Mouse (Mus musculus) CH12.LX (cell line): ENCODE measurements around the gene Itpr2. TPM values are rescaled to one million over a fixed set of nuclear protein-coding genes. Genes with fewer than 3 reads are reported as not detected.

Experiments used
- DNase-seq: peaks from one replicate; pipeline ENCODE4 v3.0.0-alpha.2; 2013; ENCODE audit errors: extremely low read depth
- H3K27ac ChIP-seq: 2 replicates; pipeline ENCODE4 v1.5.1; 2012; ENCODE audit warnings: low read depth, mild to moderate bottlenecking, control low read depth, moderate library complexity; ENCODE audit not compliant: insufficient read depth
- H3K27me3 ChIP-seq: replicated peaks from 2 replicates; pipeline ENCODE3; 2012; ENCODE audit warnings: inconsistent platforms
- H3K36me3 ChIP-seq, 2 experiments: replicated peaks in 1 of 2; 2 replicates each; pipeline versions ENCODE3 to v1.6.1; 2012; ENCODE audit warnings: inconsistent platforms in 1 of 2, low read length in 1 of 2, mild to moderate bottlenecking in 1 of 2, mixed read lengths in 1 of 2, moderate library complexity in 1 of 2; ENCODE audit not compliant: control insufficient read depth in 1 of 2, insufficient read depth in 1 of 2
- H3K4me1 ChIP-seq, 2 experiments: 2 replicates each; pipeline ENCODE4 v1.6.1; 2012; ENCODE audit warnings: inconsistent platforms in 1 of 2, moderate library complexity in 1 of 2; ENCODE audit not compliant: insufficient read depth in 2 of 2, control insufficient read depth in 1 of 2
- H3K4me2 ChIP-seq: 2 replicates; pipeline ENCODE4 v1.6.1; 2012; ENCODE audit warnings: low read depth, mild to moderate bottlenecking, control low read depth; ENCODE audit not compliant: poor library complexity, insufficient read depth, severe bottlenecking
- H3K4me3 ChIP-seq, 3 experiments: fragments of 150-350 bp in 1 of 3; sonication (generic) in 1 of 3; replicated peaks in 1 of 3; 2 replicates each; pipeline versions ENCODE3 to v1.5.1; 2011 to 2012; ENCODE audit warnings: low read depth in 2 of 3, low read length in 2 of 3, mild to moderate bottlenecking in 2 of 3, moderate library complexity in 2 of 3, control low read depth in 1 of 3, improper control_type of control experiment in 1 of 3, inconsistent platforms in 1 of 3, mixed read lengths in 1 of 3; ENCODE audit not compliant: poor library complexity in 1 of 3
- H3K79me2 ChIP-seq: replicated peaks from 2 replicates; pipeline ENCODE4 v1.6.1; 2012; ENCODE audit warnings: mild to moderate bottlenecking, moderate library complexity; ENCODE audit not compliant: control insufficient read depth, poor library complexity, insufficient read depth, severe bottlenecking; ENCODE audit errors: extremely low read depth
- H3K9ac ChIP-seq: 2 replicates; pipeline ENCODE4 v1.6.1; 2012; ENCODE audit warnings: low read depth, mild to moderate bottlenecking, control low read depth, moderate library complexity; ENCODE audit not compliant: insufficient read depth
- H3K9me3 ChIP-seq: replicated peaks from 2 replicates; pipeline ENCODE3; 2012; ENCODE audit warnings: low read length, inconsistent platforms, mixed read lengths
- BHLHE40 ChIP-seq: IDR thresholded peaks from 2 replicates; pipeline ENCODE4 v1.6.1; 2011; ENCODE audit warnings: mild to moderate bottlenecking, low read depth, low read length, improper control_type of control experiment
- CHD2 ChIP-seq: IDR thresholded peaks from 2 replicates; pipeline ENCODE4 v1.6.1; 2011; ENCODE audit warnings: low read length, improper control_type of control experiment
- CTCF ChIP-seq, 2 experiments: IDR thresholded peaks in 1 of 2; conservative IDR thresholded peaks in 1 of 2; 2 replicates each; pipeline ENCODE4 v1.5.1; 2011 to 2012; ENCODE audit warnings: low read depth in 2 of 2, low read length in 2 of 2, improper control_type of control experiment in 1 of 2, inconsistent platforms in 1 of 2, mild to moderate bottlenecking in 1 of 2, moderate library complexity in 1 of 2
- E2F4 ChIP-seq: IDR thresholded peaks from 2 replicates; pipeline ENCODE4 v1.6.1; 2011; ENCODE audit warnings: low read depth, low read length, improper control_type of control experiment; ENCODE audit not compliant: insufficient replicate concordance
- GABPA ChIP-seq: IDR thresholded peaks from 2 replicates; pipeline ENCODE4 v1.6.1; 2012; ENCODE audit warnings: low read depth, low read length, improper control_type of control experiment, inconsistent platforms; ENCODE audit not compliant: insufficient replicate concordance
- IRF4 ChIP-seq: IDR thresholded peaks from 2 replicates; pipeline ENCODE4 v1.6.1; 2014; ENCODE audit warnings: low read depth, mild to moderate bottlenecking, inconsistent platforms, low read length, improper control_type of control experiment
- JUND ChIP-seq: conservative IDR thresholded peaks from 2 replicates; pipeline ENCODE4 v1.6.1; 2011; ENCODE audit warnings: low read depth, low read length, improper control_type of control experiment
- KAT2A ChIP-seq: IDR thresholded peaks from 2 replicates; pipeline ENCODE4 v1.6.1; 2012; ENCODE audit warnings: low read length, improper control_type of control experiment, inconsistent platforms; ENCODE audit not compliant: insufficient replicate concordance
- MAFK ChIP-seq: IDR thresholded peaks from 2 replicates; pipeline ENCODE4 v1.6.1; 2011; ENCODE audit warnings: low read length, improper control_type of control experiment; ENCODE audit not compliant: insufficient replicate concordance
- MAX ChIP-seq: IDR thresholded peaks from 2 replicates; pipeline ENCODE4 v1.6.1; 2011; ENCODE audit warnings: low read length, improper control_type of control experiment
- NRF1 ChIP-seq: IDR thresholded peaks from 2 replicates; pipeline ENCODE4 v1.6.1; 2014; ENCODE audit warnings: low read depth, mild to moderate bottlenecking, inconsistent platforms, low read length, improper control_type of control experiment, moderate library complexity
- RAD21 ChIP-seq: IDR thresholded peaks from 2 replicates; pipeline ENCODE4 v1.6.1; 2011; ENCODE audit warnings: low read depth, mild to moderate bottlenecking, low read length, improper control_type of control experiment, moderate library complexity
- SIN3A ChIP-seq: IDR thresholded peaks from 2 replicates; pipeline ENCODE4 v1.6.1; 2012; ENCODE audit warnings: low read length, improper control_type of control experiment, inconsistent platforms
- SMC3 ChIP-seq: IDR thresholded peaks from 2 replicates; pipeline ENCODE4 v1.6.1; 2011; ENCODE audit warnings: low read depth, low read length, improper control_type of control experiment
- TBP ChIP-seq: conservative IDR thresholded peaks from 2 replicates; pipeline ENCODE4 v1.6.1; 2011; ENCODE audit warnings: low read depth, low read length, improper control_type of control experiment
- UBTF ChIP-seq: IDR thresholded peaks from 2 replicates; pipeline ENCODE4 v1.6.1; 2012; ENCODE audit warnings: low read depth, mild to moderate bottlenecking, inconsistent platforms, low read length, improper control_type of control experiment, moderate library complexity
- USF1 ChIP-seq: IDR thresholded peaks from 2 replicates; pipeline ENCODE4 v1.6.1; 2014; ENCODE audit warnings: low read depth, mild to moderate bottlenecking, inconsistent platforms, low read length, improper control_type of control experiment
- USF2 ChIP-seq: conservative IDR thresholded peaks from 2 replicates; pipeline ENCODE4 v1.6.1; 2011; ENCODE audit warnings: low read depth, low read length, improper control_type of control experiment
- ZKSCAN1 ChIP-seq: IDR thresholded peaks from 2 replicates; pipeline ENCODE4 v1.6.1; 2012; ENCODE audit warnings: low read depth, inconsistent platforms, low read length, improper control_type of control experiment, borderline replicate concordance
- ZNF384 ChIP-seq: IDR thresholded peaks from 2 replicates; pipeline ENCODE4 v1.6.1; 2012; ENCODE audit warnings: low read depth, low read length, improper control_type of control experiment, inconsistent platforms
- dilution Hi-C: fragments of 300-500 bp; cut with MboI; formaldehyde crosslinking; loops from 2 replicates; pipeline ENCODE4 v1.14.3; 2020; ENCODE audit warnings: low sequenced_read_pairs; ENCODE audit not compliant: extremely low pct_unique_long_range_greater_than_20kb, extremely low pct_ligation_motif_present
- in situ Hi-C: fragments of 300-500 bp; cut with MboI; formaldehyde crosslinking; loops from 3 replicates; pipeline ENCODE4 v1.14.3; 2019; ENCODE audit warnings: low sequenced_read_pairs, low pct_ligation_motif_present, low pct_unique_long_range_greater_than_20kb, mixed read lengths
- polyA plus RNA-seq: library from polyadenylated mRNA; unstranded; fragments of >175 nt; gene quantifications from 2 replicates; pipeline ENCODE4 v1.2.1, GENCODE M21; 2012; ENCODE audit warnings: low read depth; ENCODE audit not compliant: insufficient read length
- total RNA-seq, 2 experiments: library from RNA; depleted of rRNA; stranded (reverse); fragments of 300-350 nt in 1 of 2; fragments of >200 nt in 1 of 2; gene quantifications; 2 replicates each; pipeline ENCODE4 v1.2.3; 2012 to 2014

Gene Itpr2
- total and polyA plus RNA-seq, 3 experiments = 3.5 to 8.9 (median 4.4) TPM

DNA sequence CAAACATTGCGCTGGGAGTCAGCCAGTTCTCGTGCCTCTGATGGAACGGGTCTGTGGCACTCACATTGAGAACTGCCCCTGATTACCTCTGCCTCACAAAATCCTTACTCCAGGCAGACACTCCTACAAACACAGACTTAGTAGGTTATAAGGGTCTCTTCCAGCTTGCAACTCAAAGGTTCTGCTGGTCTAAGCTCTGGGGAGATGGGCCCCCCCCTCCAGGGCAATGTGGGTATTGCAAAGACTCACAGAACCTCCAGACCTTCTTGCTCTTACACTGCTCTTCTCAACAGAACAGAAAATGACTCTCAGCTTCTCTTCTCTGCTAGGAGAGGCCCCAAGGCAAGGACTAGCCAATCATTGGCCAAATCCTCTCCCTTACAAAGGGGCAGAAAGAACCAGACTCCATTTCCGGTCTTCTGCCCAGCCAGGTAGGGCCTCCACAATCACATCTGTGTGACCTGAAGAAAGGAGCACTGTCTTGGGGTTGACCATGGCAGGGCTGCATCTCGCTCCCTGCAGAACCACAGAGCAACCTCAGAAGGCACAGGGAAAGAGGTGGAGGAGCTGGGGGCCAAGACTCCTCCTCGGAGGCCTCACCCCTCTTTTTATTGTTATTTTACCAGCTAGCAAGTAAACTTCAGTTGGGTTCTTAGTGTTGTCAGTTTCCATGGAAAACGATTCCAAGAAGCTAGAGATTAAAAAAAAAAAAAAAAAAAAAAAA lies 244.9 kb downstream of the Itpr2 start:
- Histone ChIP-seq H3K36me3 (peaks cover 2% of the 10 kb centered on the region in 2 experiments), H3K4me3 (no peak overlapping the region)
- TF ChIP-seq USF1 (no peak), CTCF (conservative IDR thresholded peaks at IDR 0.05 in 1 of 2, IDR thresholded peaks at IDR 0.05 in 1 of 2; ENCODE audit: low read depth in 2 of 2, low read length in 2 of 2) (peak in 1 of 2 experiments; percentile 48; a peak in 2 of 4 replicates), SMC3 (peak; percentile 42), RAD21 (peak; percentile 43)
- TF ChIP-seq, all 38 proteins: peak for 3
- dilution Hi-C loops (no loop called here), in situ Hi-C loops (no loop called here)
- peaks cover 3% of the 10 kb centered on the region for H3K9me3 ChIP-seq
- H3K27ac ChIP-seq = no peak overlapping the region
- H3K9ac ChIP-seq = no peak overlapping the region
- DNase-seq = peak; percentile 37
- no peaks in the 10 kb centered on the region for H3K4me1 ChIP-seq
- no peaks in the 10 kb centered on the region for H3K79me2 ChIP-seq
- H3K27me3 ChIP-seq = no peaks in the 10 kb centered on the region
- H3K4me2 ChIP-seq = no peak overlapping the region

DNA sequence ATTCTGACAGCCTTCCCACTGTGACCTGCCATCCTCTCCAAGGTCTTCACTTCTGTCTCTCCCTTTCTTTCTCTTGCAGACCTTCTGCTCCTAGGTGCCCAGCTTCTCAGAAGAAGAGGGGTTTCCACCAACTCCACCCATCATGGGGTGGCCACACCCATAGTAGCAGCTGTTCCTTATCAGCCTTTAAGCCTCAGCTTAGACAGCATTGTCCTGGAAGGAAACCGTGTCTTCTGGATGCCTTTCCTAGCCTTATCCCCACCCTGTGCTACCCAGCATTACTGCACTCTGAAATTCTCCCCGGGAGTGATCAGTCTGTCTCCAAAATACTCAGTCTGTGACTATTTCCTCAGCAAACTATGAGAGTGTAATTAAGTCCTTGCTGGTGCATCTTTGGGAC lies 245.6 kb downstream of the Itpr2 start:
- peaks cover 2% of the 10 kb centered on the region in 2 experiments for H3K36me3 ChIP-seq
- in situ Hi-C loops = no loop called here
- H3K9ac ChIP-seq = no peak overlapping the region
- H3K79me2 ChIP-seq = no peaks in the 10 kb centered on the region
- peaks cover 3% of the 10 kb centered on the region for H3K9me3 ChIP-seq
- H3K4me3 ChIP-seq = no peak overlapping the region
- no peak overlapping the region for H3K4me2 ChIP-seq
- DNase-seq = no peak
- H3K4me1 ChIP-seq = no peaks in the 10 kb centered on the region
- dilution Hi-C loops = no loop called here
- no peaks in the 10 kb centered on the region for H3K27me3 ChIP-seq
- TF ChIP-seq BHLHE40 (no peak), USF1 (no peak), RAD21 (no peak), CHD2 (no peak), SIN3A (no peak), MAX (no peak), ZKSCAN1 (no peak), ZNF384 (no peak), TBP (no peak), GABPA (no peak), MAFK (no peak), UBTF (no peak), KAT2A (no peak), IRF4 (no peak), NRF1 (no peak), USF2 (no peak), E2F4 (no peak), SMC3 (no peak), JUND (no peak)
- no peak overlapping the region for H3K27ac ChIP-seq
